Mouse (Mus musculus) brain, embryonic 14.5 days (tissue): Measurements from ENCODE around the gene Gclm.

Experiments used
- CTCF ChIP-seq: fragments of 200-500 bp; IDR thresholded peaks from 2 replicates; pipeline ENCODE4 v1.5.1; 2012; ENCODE audit warnings: inconsistent platforms, mild to moderate bottlenecking, moderate library complexity, borderline replicate concordance; ENCODE audit not compliant: insufficient read depth, insufficient read length; ENCODE audit errors: extremely low read depth
- POLR2A ChIP-seq: fragments of 200-500 bp; IDR thresholded peaks from 2 replicates; pipeline ENCODE4 v1.6.1; 2012; ENCODE audit warnings: mild to moderate bottlenecking, inconsistent platforms, borderline replicate concordance; ENCODE audit not compliant: poor library complexity, insufficient read depth, insufficient read length, severe bottlenecking; ENCODE audit errors: extremely low read depth

- TF ChIP-seq POLR2A = no peak
- no peak for TF ChIP-seq CTCF
Measured at GRCm38 (mm10) chr3:122211446-122212125, 33.8 kb upstream of the Gclm start.
